Mouse (Mus musculus) regulatory T cell (primary cell): ENCODE results near the gene Mrpl4.

ENCODE experiments used
- in situ Hi-C: fragments of 300-600 bp; cut with MboI, MseI; formaldehyde crosslinking; loops from one replicate; pipeline ENCODE4 v1.15.1; 2025; ENCODE audit warnings: high pct_unique_total_duplicates

Gene Mrpl4

GRCm38 (mm10) chr9:21016331-21017176, 14.0 kb downstream of the Mrpl4 start:
- in situ Hi-C loops: loop anchor here (25.0 kb wide), 1 partner anchor 104 kb away; no protein-coding TSS in a partner anchor

- in situ Hi-C loops: loop anchor here (25.0 kb wide), 1 partner anchor 105 kb away; no protein-coding TSS in a partner anchor
These were observed 14.6 kb downstream of the Mrpl4 start for GRCm38 (mm10) chr9:21017177-21017575.

GRCm38 (mm10) chr9:21018600-21018999, 16.1 kb downstream of the Mrpl4 start:
- in situ Hi-C loops: loop anchor here (25.0 kb wide), 1 partner anchor 106 kb away; no protein-coding TSS in a partner anchor

GRCm38 (mm10) chr9:21021363-21021762, 18.8 kb downstream of the Mrpl4 start:
- in situ Hi-C loops: loop anchor here (25.0 kb wide), 1 partner anchor 109 kb away; no protein-coding TSS in a partner anchor

- in situ Hi-C loops: loop anchor here (25.0 kb wide), 1 partner anchor 110 kb away; no protein-coding TSS in a partner anchor
These were observed 19.8 kb downstream of the Mrpl4 start for GRCm38 (mm10) chr9:21022288-21022687.

- in situ Hi-C loops: loop anchor here (25.0 kb wide), 1 partner anchor 110 kb away; no protein-coding TSS in a partner anchor
These were observed 20.2 kb downstream of the Mrpl4 start for GRCm38 (mm10) chr9:21022726-21023125.

DNA sequence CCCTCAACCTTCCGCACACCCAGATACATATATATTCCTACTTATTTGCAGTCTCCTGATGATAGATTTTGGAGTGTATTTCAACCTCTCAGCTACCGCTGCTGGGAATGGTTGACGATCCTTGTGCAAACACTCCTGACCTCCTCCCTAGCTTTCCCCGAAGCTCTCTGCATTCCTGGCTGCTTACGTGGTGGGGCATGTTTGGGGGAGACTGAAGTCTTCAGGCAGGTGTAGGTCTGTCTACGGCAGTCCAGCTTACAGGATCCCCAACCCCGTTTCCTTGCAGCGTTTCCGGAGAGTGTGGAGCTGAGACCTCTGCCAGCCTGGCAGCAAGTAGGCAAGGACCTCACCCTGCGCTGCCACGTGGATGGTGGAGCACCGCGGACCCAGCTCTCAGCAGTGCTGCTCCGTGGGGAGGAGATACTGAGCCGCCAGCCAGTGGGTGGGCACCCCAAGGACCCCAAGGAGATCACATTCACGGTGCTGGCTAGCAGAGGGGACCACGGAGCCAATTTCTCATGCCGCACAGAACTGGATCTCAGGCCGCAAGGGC, 22.8 kb downstream of the Mrpl4 start:
- in situ Hi-C loops: no loop called here

DNA sequence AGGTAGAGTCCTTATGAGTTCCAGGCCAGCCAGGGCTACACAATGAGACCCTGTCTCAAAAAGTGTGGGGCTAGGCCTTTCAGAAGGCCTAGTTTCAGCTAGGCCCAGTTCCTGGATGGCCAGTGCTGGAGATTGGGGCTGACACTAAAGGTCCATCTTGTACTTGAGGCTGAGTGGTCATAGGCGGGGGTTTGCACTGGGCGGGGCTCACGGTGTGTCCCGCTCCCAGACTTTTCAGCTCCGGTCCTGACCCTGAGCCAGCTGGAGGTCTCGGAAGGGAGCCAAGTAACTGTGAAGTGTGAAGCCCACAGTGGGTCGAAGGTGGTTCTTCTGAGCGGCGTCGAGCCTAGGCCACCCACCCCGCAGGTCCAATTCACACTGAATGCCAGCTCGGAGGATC, 24.3 kb downstream of the Mrpl4 start:
- in situ Hi-C loops: no loop called here

DNA sequence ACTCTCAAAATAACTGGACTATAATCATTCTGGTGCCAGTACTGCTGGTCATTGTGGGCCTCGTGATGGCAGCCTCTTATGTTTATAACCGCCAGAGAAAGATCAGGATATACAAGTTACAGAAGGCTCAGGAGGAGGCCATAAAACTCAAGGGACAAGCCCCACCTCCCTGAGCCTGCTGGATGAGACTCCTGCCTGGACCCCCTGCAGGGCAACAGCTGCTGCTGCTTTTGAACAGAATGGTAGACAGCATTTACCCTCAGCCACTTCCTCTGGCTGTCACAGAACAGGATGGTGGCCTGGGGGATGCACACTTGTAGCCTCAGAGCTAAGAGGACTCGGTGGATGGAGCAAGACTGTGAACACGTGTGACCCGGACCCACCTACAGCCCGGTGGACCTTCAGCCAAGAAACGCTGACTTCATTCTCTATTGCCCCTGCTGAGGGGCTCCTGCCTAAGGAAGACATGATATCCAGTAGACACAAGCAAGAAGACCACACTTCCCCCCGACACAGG, 25.3 kb downstream of the Mrpl4 start:
- in situ Hi-C loops: no loop called here

GRCm38 (mm10) chr9:21028560-21029110, 26.1 kb downstream of the Mrpl4 start:
- in situ Hi-C loops: no loop called here

- in situ Hi-C loops: loop anchor here (5.0 kb wide), 1 partner anchor 118 kb away; the partner anchor contains the start of gene Cdc37
These were observed 26.9 kb downstream of the Mrpl4 start, which contains the start of gene Icam4 for GRCm38 (mm10) chr9:21029291-21030054. Icam4 (plus strand) TSS chr9:21029373.

DNA sequence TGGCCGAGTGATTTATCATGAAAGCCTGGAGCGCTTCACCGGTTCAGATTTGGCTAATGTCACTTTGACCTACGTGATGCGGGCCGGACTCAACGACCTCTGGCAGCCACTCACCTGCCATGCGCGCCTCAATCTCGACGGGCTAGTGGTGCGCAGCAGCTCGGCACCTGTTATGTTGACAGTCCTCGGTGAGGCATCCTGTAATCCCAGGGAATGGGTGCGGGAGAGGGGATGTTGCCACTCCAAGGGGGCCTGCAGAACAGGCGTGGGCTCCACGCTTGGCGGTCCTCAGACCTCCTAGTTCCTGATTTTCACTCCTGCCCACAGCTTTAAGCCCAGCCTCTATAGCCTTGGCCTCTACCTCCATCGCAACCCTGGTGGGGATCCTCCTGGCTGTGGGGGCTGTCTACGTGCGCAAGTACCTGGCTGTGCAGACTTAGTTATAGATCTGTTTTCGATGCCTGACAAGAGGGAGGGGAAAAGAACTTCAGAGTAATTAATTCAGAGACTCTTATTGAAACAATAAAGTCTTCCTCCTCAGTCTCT, 27.6 kb downstream of the Mrpl4 start:
- in situ Hi-C loops: loop anchor here (5.0 kb wide), 1 partner anchor 117 kb away; the partner anchor contains the start of gene Cdc37

DNA sequence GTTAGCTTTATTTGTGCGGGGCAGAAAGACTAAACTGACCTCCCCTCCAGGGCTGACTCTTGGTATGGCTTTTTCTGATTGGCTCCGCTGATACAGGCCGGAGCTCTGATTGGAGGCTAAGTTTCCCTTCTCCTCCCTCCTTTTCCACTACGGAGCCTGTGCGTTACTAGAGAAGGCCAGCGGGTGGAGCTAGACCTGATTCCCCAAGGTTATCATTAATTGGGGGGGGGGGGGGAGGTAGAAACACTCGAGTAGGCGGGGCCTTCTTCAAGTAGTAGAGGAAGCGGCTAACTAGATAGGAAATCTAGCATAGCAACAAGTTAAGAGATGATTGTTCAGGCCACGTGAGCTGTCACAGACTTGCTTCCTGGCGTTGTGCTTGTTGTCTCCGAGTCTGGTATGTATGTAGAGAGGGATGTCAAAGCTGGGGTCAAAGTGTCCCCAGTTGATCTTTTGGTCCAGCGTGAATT, 28.3 kb downstream of the Mrpl4 start:
- in situ Hi-C loops: loop anchor here (5.0 kb wide), 1 partner anchor 116 kb away; the partner anchor contains the start of gene Cdc37

DNA sequence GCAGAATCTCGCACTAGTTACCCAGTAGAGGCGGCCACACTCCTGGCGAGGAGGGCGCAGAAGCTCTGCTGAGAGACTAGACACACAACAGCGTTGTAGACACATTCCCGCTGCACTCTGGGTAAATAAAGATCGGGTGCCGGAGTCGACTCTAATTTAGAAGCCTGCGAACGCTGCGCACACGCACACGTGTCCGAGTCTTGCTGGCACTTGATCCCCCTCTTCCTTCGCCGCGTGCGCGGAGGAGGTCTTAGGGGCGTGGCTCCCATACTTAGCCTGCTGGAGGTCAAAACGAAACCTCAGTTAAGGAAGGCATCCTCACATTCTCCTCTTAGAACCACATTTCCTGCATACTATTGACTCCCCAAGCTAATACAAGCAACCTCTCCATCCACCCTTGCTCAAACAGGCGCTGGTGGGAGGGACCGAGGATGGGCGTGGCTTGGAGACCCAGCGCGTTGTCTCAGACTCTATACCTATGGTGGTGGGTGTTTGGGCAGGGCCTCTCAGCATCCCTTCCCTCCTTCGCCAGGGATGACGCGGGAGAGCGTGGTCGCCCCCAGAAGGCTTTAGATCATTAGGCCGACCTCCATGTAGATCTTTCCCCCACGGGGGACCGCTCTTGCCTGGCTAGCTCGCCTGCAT, 28.8 kb downstream of the Mrpl4 start:
- in situ Hi-C loops: loop anchor here (5.0 kb wide), 1 partner anchor 116 kb away; the partner anchor contains the start of gene Cdc37

DNA sequence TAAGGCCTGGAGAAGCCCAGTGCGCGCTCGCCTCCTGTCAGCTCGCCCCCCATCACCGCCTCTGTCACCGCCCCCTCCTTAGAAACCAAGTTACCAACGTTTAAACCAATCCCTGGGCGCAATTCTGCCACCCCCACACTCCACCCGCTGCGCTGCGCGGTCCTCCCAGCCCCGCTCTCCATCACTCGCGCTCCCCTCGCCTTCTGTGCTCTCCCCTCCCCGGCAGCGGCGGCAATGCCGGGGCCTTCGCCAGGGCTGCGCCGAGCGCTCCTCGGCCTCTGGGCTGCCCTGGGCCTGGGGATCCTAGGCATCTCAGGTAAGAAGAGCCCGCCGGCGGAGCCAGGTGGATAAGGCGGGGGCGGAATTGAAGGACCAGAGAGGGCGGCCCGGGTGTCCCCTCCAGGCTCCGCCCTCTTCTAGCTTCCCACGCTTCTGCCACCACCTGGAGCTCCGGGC, 29.4 kb downstream of the Mrpl4 start, which contains the start of gene Icam5:
Icam5 (plus strand) TSS at position 178 of the 456 bp plus-strand sequence.
- in situ Hi-C loops: loop anchor here (5.0 kb wide), 1 partner anchor 115 kb away; the partner anchor contains the start of gene Cdc37

- in situ Hi-C loops: loop anchor here (5.0 kb wide), 1 partner anchor 115 kb away; the partner anchor contains the start of gene Cdc37
These were observed 30.0 kb downstream of the Mrpl4 start for GRCm38 (mm10) chr9:21032491-21032890.

DNA sequence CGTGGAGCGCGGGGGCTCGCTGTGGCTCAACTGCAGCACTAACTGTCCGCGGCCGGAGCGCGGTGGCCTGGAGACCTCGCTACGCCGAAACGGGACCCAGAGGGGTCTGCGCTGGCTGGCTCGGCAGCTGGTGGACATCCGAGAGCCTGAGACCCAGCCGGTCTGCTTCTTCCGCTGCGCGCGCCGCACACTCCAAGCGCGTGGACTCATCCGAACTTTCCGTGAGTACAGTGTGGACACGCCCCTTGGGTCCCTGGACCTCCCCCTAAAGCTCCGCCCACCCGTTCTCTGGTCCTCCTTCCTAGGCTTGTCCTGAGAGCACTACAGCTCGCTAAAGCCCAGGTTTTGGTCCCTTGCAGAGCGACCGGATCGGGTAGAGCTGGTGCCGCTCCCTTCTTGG, 30.6 kb downstream of the Mrpl4 start:
- in situ Hi-C loops: loop anchor here (5.0 kb wide), 1 partner anchor 114 kb away; the partner anchor contains the start of gene Cdc37

GRCm38 (mm10) chr9:21034481-21035085, 32.0 kb downstream of the Mrpl4 start:
- in situ Hi-C loops: loop anchor here (5.0 kb wide), 1 partner anchor 113 kb away; the partner anchor contains the start of gene Cdc37

- in situ Hi-C loops: no loop called here
These were observed 33.0 kb downstream of the Mrpl4 start for GRCm38 (mm10) chr9:21035586-21035985.
